Mouse (Mus musculus) embryo, embryonic 11.5 days (tissue): ENCODE data around the gene Tpte.
"Not testable (repeated sequence)": the region's sequence is repeated elsewhere in the genome, so short reads cannot be mapped to it uniquely, and the experiment has no call there.

Experiments
- DNase-seq: peaks from one replicate; pipeline ENCODE4 v3.0.0-alpha.2; 2012; ENCODE audit warnings: low read depth, low spot score

The Tpte gene

DNA sequence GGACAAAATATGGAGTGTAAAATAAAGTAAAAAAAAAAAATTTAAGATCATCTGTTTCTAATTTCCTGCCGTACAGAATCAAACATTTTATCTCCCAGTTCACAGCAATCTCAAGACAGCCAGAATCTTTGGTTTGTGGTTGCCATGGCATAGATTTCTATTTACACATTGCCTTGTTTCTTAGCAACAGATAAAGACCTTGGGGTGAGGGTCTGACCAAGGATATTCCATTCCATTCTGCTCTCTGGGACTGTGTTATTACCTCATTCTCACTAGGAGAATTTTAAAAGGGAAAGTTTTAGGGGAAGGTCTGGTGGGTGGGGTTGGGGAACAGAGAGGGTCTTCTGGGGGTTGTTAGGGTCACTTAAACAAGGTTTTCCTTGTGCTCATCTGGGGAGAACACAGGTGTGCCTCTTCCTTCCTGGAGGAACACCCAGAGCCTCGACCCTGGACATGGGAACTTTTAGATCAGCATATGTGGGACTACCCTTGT, at the start of gene Tpte:
Tpte (plus strand) TSS at position 443 of the 493 bp plus-strand sequence.
- no peak for DNase-seq

DNA sequence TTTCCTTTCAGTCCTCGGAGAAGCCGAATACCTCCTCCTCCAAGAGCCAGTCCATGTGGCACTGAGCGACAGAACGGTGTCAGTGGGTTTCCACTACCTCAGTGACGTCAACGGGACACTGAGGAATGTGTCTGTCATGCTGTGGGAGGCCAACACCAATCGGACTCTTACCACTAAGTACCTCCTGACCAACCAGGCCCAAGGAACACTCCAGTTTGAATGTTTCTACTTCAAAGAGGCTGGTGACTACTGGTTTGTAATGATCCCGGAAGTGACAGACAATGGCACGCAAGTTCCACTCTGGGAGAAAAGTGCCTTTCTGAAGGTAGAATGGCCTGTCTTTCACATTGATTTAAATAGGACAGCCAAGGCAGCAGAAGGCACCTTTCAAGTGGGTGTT, 40.3 kb upstream of the Tpte start:
- DNase-seq = no peak

GRCm38 (mm10) chr8:22245663-22246062, 37.6 kb upstream of the Tpte start:
- DNase-seq = no peak

- no peak for DNase-seq
Observed at GRCm38 (mm10) chr8:22247956-22248355, 35.3 kb upstream of the Tpte start.

DNA sequence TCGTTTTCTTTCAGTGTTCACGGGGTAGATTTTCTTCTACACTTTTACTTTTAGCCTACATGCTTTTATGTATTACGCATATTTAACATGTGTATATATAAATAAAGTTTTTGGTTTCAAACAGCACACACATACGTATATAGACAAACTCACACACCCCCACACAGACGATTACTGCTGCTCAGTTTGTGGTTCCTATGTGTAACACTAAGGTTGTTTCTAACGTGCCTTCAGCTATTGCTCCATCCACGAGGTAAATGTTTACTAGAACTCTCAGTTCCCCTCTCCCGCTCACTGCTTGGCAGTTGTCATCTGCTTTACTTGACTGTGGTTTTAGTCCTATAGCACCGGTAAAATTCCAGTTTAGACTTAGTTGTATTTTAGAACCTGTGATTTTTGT, 34.2 kb upstream of the Tpte start:
- no peak for DNase-seq

DNA sequence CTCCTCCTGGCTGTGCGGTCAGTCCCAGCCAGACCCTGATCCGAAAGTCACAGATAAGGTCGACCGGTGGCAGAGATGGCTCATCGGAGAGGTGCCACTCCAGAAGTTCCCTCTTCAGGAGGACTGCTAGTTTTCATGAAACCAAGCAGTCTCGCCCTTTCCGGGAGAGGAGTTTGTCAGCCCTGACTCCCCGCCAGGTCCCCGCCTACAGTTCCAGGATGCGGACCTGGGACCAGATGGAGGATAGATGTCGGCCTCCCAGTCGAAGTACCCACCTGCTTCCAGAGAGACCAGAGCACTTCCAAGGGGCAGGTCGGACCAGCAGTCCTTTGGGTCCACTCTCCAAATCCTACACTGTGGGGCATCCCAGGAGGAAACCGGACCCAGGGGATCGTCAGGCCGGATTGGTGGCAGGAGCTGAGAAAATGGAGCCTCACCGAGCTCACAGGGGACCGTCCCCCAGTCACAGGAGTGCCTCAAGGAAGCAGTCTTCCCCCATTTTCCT, 24.2 kb upstream of the Tpte start:
- DNase-seq = no peak

- no peak for DNase-seq
Observed at GRCm38 (mm10) chr8:22259531-22259930, 23.7 kb upstream of the Tpte start.

DNA sequence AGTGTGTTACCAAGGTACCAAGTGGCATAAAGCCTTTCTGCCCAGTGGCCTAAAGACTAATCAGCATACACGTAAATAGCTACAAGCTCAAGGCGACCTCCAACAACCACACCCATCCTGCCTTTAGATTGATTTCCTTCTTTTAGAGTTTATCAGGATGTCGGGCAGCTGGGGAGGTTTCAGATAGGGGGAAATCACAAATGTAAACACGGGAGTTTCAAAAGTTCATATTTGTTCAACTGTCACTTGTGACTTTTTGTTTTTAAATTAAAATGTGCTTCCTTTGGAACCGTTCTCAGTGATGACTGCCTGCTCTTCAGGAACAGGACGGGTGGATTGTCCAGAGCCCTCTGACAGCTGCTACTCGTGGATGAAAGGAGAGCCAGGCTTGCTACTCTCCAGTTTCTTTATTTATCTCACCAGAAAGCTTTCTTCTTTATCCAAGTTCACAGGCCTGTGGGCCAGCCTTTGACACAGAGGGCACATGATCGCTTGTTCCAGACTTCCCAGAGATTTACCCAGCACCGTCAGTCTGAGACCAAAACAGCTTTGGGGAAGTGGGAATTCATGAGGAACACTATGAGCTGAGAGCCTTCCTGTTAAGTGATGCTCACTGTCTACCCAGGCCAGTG, 23.0 kb upstream of the Tpte start:
- DNase-seq = no peak

DNA sequence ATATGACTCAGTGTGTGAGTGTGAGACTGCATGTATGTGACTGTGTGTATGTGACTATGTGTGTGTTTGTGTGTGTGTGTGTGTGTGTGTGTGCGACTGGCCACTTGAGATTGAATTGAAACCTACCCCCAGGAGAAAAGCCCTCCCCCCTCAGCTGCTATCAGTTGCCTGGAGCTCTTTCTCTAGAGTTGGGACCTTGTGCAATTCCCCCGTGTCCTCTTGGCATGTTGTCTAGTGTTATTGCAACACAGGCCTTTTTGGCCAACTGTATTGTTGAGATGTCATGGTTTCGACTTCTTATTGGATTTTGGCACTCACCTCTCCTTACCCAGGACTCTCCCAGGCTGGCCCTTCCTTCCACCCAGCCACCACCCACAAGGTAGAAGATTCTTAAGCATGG, 21.0 kb upstream of the Tpte start:
- DNase-seq = no peak

DNA sequence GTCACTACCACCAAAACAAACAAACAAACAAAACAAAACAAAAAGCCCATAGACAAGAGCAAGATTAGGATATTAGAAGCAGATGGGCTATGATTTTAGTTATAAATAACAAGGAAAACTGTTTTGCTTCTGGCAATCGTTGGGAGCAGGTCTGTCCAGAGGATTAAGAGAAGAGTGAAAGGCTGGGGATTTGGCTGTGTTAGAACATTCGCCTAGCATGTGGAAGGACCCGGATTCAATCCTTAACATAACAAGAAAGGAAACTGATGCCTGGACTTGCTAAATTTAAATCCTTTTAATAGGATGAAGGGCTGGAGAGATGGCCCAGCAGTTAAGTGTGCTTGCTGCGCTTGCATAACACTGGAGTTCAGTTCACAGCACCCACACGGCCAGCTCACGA, 18.9 kb upstream of the Tpte start:
- no peak for DNase-seq

DNA sequence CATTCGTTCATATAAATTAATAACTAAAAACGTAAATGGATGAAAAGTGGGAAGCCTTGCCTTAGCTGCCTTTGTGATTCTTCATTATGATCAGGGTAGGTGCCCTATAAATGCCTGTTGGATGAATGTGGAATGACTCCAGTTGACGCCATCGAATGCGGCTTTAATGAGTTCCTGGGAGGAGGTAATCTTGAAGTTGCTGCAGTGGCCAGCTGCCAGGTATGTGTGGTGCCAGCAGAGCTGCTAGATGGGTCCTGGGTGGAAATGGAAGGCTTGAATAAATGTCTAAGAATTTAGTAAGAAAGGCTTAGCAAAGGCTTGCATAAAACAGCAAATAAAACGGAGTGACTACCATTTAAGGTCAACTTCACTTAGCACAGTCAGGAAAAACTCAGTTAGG, 18.5 kb upstream of the Tpte start:
- DNase-seq = no peak

DNA sequence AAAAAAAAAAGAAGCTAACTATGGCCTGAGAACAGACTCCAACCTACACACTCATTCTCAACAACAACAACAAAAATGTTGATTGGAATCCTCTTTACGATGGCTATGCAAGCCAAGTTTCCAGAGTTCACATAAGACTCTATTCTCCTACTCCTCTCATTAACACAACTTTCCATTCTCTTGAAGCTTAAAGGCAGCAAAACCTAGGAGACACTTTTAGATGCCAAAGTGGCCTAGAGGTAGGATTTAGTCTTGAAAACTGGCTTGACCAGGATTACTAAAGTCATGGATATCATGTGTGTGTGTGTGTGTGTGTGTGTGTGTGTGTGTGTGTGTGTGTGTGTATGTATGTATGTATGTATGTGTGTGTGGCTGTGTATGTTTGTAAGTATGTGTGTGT, 18.0 kb upstream of the Tpte start:
- no peak for DNase-seq

DNA sequence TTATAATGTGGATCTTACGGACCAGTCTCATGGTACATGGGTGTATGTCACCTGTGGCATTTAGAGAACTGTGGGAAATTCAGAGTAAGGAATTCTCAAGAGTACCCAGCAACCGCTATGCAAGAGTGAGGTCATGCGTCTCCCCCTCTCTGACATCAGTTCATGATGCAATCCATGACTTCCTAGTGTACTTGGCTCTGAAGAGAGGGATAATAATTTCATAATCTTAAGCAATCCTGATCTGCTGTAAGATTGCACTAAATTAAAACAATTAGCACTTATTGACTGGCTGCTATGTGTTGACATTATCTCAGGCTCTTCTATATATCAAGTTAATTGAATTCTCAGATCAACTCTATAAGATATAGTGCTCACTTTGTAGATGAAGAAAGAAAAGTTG, 16.4 kb upstream of the Tpte start:
- no peak for DNase-seq

DNA sequence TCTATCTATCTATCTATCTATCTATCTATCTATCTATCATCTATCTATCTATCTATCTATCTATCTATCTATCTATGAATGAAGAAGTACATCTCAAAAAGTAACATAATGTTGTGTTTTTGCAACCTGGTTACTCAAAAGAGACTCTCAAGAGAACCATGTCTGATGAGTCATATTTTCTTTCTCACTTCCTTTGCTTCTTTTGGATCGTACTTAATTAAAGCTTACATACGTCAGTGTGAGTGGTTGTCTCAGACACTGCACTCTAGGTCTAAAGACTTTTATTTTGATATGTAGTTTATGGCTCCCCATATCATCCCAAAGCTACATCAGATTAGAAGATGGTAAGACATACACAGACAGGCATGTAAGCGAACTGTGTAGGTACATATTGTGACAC, 10.1 kb upstream of the Tpte start:
- no peak for DNase-seq

GRCm38 (mm10) chr8:22274641-22275040, 8.6 kb upstream of the Tpte start:
- no peak for DNase-seq

DNA sequence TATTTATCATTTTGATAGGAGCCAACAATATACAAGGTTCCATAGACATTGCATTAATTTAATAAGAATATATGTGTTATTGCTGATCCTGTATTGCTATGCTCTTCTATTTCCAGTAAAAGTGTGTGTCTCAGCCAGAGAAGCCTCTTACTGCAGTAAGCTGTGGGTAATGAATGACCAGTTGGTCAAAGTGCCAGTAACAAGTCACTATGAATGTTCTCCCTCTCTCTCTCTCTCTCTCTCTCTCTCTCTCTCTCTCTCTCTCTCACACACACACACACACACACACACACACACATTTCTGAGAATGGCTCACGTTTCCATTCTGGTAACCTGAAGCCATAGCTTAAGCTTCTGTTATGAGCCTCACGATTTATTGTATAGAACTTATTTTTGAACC, 19.1 kb downstream of the Tpte start:
- no peak for DNase-seq

DNA sequence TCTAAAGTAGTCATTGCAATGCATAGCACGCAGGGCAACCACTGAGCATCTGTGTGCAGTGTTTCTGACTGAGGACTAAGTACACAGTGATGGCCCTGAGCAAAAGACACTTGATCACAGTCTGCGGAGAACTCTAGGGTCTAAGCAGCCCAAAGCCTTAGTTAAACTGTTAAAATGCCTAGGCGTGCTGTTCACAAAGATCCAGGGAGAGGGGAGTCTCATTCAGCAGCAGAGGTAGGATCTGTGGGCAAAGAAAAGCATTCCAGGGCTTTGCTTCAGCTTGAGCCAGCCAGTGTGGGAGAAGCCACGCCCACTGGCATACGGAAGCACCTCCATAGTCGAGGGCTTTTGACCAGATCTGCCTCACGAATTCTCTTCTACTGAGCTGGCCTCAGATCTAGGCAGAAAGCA, 19.7 kb downstream of the Tpte start:
- DNase-seq = no peak

DNA sequence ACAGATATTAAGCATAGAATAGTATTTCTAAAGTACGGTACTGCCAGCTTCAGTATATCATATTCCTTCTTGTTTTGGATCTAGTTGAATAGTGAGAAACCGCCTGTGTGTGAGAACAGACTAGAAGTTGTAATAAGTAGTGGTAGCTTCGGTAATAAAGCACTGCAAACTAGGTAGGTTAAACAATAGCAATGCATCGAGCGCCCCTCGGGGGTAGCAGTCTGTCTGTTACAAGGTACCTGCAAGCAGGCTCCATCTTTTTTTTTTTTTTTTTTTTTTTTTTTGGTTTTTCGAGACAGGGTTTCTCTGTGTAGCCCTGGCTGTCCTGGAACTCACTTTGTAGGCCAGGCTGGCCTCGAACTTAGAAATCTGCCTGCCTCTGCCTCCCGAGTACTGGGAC, 20.8 kb downstream of the Tpte start:
- not testable (repeated sequence) for DNase-seq

DNA sequence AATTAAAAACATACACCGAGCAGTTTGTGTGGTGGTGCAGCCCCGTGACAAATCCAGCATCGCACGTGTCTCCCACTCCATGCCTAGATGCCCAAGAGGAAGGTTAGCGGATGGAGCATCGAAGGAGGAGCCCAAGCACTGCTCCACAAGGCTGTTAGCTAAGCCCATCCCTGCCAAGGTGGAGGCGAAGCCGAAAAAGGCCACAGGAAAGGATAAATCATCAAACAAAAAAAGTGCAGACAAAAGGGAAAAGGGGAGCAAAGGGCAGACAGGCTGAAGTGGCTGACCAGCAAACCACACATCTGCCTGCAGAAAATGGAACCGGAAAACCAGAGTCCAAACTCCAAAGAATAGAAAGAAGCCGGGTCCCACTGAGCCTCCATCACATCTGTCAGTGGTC, 23.8 kb downstream of the Tpte start:
- no peak for DNase-seq

DNA sequence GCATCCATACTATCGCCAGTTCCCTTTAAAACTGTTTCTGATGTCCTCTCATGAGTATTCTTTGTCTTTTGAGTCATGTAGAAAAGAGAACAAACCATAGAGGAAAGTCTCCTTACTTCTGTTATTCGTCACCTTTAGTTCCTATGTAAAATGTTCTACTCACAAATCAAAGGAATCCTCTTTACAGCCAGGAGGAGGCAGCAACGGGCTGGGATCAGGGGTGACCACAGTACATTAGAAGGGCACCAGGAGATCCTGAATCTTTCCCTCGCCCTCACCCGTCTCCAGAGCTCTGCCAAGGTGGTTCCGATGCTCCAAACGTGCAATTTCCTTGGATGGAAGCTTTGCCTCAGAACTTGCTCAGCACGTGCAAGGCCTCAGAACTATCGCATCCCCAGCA, 28.2 kb downstream of the Tpte start:
- no peak for DNase-seq

DNA sequence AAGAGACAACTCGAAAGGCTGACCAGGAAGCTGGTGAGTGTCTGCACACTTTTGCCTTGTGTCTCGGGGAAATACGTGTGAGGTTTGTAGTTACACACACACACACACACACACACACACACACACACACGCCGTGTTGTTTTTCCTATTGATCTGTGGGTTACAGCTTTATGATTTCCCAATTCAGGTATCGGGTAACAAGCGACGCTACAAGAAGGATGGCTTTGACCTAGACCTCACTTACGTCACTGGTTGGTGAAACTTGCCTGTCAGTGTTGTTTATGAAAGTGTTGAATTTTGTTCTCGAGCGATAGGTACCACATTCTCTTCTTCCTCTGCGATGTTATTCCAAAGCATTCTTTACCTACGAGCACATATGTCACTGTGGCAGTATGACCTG, 52.2 kb downstream of the Tpte start:
- DNase-seq = no peak

DNA sequence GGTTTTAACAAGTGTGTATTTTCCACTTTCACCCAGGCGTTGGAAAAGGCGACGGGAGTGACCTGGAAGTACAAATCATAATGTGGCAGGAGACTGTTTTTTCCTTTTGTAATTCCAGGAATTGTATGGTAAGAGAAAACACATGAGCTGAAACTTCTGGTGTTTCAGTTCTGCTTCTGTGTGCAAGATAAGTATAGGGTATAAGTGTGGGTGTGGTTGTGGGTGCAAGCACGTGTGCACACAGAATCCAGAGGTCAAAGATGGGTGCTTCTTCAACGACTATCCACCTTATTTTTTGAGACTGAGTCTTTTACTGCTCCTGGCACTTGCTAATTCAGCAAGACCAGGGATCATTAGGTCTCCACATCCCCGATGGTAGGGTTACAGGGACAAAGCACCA, 76.1 kb downstream of the Tpte start:
- no peak for DNase-seq

- DNase-seq = no peak
Observed at GRCm38 (mm10) chr8:22359882-22360281, 76.6 kb downstream of the Tpte start.

- DNase-seq = no peak
Observed at GRCm38 (mm10) chr8:22376311-22376710, 93.1 kb downstream of the Tpte start.
